Mouse (Mus musculus) embryonic stem cell, embryonic (primary cell): ENCODE data around the gene Sult3a1.
"Not testable (repeated sequence)": the region's sequence is repeated elsewhere in the genome, so short reads cannot be mapped to it uniquely, and the experiment has no call there.

Experiments
- CTCF ChIA-PET, 4 experiments: fragments of 300-600 bp in 2 of 4; fragments of 350-600 bp in 2 of 4; sonication (Branson Sonifier 250); formaldehyde crosslinking; loops; one replicate each; lab custom pipeline; 2022; ENCODE audit warnings: inconsistent platforms in 2 of 4; lab: Charles Lee
- POLR2A ChIA-PET, 4 experiments: fragments of 300-600 bp in 2 of 4; fragments of 350-600 bp in 2 of 4; sonication (Branson Sonifier 250); formaldehyde crosslinking; loops; one replicate each; lab custom pipeline; 2022; ENCODE audit warnings: antibody characterized with exemption in 4 of 4, inconsistent platforms in 1 of 4; lab: Charles Lee

The Sult3a1 gene

DNA sequence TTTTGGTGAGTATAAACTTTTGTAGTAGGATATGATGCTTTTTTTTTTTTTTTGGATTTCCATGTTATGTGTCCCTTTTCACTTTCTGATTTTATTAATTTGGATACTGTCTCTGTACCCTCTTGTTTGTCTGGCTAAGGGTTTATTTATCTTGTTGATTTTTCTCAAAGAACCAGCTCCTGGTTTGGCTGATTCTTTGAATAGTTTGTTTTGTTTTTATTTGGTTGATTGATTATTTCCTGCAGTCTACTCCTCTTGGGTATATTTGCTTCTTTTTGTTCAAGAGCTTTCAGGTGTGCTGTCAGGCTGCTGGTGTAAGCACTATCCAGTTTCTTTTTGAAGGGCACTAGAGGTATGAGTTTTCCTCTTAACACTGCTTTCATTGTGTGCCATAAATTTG lies at the start of gene Sult3a1:
TSS of gene Sult3a1 (plus strand) at position 301 of the 400 bp plus-strand sequence.
- ChIA-PET CTCF (no interaction called here), POLR2A (interaction anchor here in 1 of 4 experiments (0.6 kb wide), 1 partner anchor 864 kb away, joined by 5 read pairs; no protein-coding TSS in a partner anchor)

DNA sequence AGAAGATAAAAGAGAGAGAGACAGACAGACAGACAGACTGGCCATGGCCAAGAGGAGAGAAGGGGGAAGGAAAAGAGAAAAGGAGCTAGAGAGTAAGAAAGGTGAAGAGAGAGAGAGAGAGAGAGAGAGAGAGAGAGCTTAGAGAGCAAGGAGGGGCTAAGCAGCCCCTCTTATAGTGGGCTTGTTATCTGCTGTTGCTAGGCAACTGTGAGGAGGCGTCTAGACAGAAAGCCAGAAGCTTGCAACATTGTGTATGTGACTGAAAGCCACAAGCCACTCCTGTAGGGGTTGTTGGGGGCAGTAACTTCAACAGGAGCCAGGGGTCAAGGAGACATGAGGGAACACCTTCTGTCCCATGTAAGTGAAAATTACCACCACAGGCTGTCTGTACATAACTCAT lies 45.7 kb upstream of the Sult3a1 start:
- POLR2A ChIA-PET = interaction anchor here in 1 of 4 experiments (1.1 to 1.4 kb wide), 3 partner anchors 9 to 15 kb away, joined by 3 to 4 read pairs (median 3); no protein-coding TSS in a partner anchor
- CTCF ChIA-PET = no interaction called here

DNA sequence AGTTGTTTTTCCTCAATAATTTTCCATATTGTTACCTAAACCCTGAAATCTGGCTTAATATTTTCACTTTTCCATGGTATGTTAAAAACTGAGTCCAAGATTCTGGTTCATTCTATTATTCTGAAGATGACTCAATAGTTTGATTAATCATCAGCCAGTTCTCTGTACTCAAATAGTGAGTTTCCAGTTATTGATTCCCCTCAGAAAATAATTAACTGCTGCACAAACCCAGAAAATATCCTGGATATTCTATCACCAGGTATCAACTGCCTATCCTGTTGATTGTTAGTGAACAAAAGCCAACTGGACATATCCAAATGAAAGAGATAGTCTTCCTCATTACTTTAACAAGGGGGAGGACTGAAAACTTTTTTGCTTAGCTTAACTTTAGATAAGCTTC lies 43.3 kb upstream of the Sult3a1 start:
- POLR2A ChIA-PET = no interaction called here
- CTCF ChIA-PET = no interaction called here

DNA sequence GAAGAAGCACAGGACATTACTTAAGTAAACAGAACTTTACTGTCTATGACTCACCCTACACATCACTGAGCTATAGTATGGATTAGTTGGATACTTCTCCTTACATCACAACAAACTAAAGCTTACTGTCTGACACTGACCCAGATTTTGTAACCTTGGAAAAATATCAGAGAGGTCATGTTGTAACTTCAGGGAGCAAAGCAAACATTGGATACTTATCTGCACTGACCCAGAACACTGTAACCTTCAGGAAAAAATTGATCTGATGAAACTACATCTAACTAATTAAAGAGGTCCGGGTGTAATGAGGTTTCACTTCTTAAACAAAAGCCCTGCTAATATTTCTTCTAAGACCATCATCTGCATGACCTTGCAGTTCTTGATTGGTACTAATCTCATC lies 40.6 kb upstream of the Sult3a1 start:
- CTCF ChIA-PET = no interaction called here
- POLR2A ChIA-PET = interaction anchor here in 1 of 4 experiments (0.6 kb wide), 1 partner anchor 135 kb away, joined by 5 read pairs; no protein-coding TSS in a partner anchor

DNA sequence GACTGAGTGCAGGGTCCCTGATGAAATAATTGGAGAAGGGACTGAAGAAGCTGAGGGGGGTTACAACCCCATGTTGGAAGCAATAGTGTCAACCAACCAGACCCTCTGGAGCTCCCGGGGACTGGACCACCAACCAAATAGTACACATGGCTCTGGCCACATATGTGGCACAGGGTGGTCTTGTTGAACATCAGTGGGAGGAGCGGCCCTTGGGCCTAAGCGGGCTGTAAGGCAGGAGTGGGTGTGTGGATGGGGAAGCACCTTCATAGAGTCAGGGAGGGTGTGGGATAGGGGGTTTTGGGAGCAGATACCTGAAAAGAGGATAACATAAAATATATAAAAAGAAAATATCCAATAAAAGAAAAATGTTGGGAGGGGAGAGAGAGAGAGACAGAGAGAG lies 36.6 kb upstream of the Sult3a1 start:
- CTCF ChIA-PET = no interaction called here
- POLR2A ChIA-PET = interaction anchor here in 1 of 4 experiments (0.6 kb wide), 1 partner anchor 9 kb away, joined by 3 read pairs; no protein-coding TSS in a partner anchor

DNA sequence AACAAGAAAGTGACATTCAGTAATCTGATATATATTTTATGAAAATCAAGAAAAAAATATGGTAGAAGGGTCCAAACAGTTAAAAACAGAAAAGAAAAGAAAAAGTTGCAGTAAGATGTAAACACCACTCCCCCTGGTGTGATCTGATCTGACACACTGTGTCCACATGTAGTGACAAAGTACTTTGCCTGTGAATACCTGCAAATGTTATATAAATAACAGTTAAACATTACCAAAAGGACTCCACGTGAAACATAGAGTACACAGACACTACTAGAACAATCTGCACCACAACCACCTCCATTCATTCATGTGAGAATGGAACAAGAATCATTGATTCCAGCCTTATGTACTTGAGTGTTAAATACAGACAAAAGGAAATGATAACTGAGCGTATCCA lies 8.5 kb downstream of the Sult3a1 start:
- POLR2A ChIA-PET = no interaction called here
- CTCF ChIA-PET = no interaction called here

DNA sequence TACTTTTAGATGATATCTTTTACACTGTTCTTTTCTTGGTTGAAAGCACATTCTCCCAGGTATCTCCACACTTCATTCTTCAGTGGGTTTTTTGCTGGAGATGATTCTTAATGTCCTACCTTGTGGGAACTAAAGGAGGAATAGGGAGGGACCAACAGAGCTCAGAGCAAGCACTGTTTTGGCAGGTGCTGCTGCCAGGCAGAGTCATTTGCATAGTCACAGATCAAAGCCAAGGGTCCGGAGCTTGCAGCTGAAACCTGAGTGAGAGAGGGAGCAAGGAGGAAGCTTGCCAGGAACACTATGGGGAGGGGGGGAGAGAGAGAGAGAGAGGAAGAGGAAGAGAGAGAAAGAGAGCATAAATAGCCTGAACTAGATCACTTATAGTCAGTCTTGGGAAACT lies 12.9 kb downstream of the Sult3a1 start:
- ChIA-PET POLR2A (interaction anchor here in 1 of 4 experiments (1.0 kb wide), 1 partner anchor 11 kb away, joined by 5 read pairs; no protein-coding TSS in a partner anchor), CTCF (interaction anchor here in 1 of 4 experiments (1.3 kb wide), 1 partner anchor 217 kb away, joined by 3 read pairs; no protein-coding TSS in a partner anchor)

DNA sequence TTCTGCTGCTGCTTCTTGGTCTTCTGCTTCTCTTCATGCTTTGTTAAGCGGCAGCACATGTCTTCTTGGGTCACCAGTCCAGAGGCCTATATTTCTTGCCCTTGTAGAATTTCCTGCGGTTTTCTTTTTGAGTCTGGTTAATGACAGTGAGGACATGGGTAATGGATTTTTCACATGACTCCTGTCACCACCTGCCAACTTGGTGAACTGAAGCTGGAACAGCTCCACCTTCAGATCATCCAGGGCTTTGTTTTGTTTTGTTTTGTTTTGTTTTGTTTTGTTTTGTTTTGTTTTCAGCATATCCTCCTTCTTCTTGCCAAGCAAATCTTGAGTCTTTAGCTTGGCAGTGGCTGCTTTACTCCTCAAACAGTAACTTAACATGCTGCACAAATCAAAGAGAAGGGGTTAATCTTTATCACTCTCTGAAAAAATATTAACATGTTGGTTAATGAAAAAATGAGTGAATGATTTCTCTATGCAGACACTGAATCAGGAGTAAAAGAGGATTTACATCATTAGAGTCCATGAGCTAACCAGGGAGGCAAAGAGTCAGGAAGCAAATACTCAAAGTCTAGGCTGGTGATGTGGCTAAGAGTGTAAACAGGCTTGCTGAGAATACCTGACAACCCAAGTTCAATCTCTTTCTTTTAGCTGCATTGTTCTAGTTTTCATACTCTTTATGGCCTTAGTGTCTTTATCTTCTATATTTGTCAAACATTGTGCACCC lies 15.3 kb downstream of the Sult3a1 start:
- CTCF ChIA-PET = no interaction called here
- POLR2A ChIA-PET = interaction anchor here in 1 of 4 experiments (0.6 kb wide), 1 partner anchor 27 kb away, joined by 3 read pairs; no protein-coding TSS in a partner anchor

DNA sequence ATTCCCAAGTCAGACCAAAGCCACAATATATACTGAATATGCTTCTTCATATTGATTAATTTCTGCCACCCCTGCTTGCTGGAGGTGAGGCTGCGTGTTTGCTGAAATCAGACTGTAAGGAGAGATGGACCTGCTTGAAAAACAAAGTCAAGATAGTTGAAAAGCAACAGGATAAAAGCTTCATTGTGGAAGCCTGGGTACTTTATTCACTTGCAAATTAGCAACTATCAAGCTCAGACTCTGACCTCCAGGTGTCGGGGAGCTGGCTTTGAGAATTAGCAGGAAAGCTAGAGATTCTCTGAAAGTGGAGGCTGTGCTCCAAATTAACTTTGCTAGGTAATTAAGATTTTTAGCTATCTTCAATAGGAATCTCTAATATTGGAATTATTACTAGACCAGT lies 24.9 kb downstream of the Sult3a1 start:
- POLR2A ChIA-PET = interaction anchor here in 1 of 4 experiments (0.9 kb wide), 1 partner anchor 23 kb away, joined by 3 read pairs; the partner anchor contains the start of gene Rsph4a
- CTCF ChIA-PET = not testable (repeated sequence)

DNA sequence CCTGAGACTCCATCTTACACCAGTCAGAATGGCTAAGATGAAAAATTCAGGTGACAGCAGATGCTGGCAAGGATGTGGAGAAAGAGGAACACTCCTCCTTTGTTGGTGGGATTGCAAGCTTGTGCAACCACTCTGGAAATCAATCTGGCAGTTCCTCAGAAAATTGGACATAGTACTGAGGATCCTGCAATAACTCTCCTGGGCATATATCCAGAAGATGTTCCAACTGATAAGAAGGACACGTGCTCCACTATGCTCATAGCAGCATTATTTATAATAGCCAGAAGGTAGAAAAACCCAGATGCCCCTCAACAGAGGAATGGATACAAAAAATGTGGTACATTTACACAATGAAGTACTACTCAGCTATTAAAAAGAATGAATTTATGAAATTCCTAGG lies 44.0 kb downstream of the Sult3a1 start:
- POLR2A ChIA-PET, CTCF ChIA-PET: not testable (repeated sequence)

DNA sequence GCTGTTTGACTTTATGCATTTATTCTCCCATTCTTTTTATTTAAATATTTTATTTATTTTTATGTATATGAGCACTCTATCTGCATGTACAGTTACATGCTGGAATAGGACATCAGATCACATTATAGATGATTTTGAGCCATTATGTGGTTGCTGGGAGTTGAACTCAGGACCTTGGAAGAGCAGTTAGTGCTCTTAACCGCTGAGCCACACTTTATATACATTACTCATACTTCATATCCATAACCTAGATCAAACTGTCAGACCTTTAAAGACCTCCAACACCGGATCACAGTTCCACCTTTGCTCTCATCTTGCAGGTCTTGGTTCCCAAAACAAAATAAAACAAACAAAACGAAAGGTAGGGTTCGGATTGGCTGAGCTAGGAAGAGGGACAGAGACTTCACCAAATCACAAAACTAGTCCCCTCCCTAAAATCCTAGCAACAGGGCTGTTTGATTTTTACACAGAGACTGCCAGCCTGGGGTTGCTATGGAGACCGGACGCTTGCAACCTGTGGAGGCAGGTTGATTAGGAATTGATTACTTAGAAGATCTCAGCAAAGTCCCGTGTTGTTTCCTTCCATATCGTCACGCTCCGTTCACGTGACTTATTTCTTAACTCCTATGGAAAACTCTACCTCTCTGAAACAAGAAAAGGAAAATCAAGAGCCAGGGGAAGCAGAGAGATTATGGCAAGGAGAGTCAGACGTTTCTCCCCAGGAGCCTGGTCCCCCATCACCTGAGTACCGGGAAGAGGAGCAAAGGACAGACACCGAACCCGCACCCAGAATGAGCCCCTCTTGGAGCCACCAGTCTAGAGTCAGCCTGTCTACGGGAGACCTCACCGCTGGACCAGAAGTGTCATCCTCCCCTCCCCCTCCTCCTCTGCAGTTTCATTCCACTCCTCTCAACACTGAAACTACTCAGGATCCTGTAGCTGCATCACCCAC lies 47.3 kb downstream of the Sult3a1 start, which contains the start of gene Rsph4a:
TSS of gene Rsph4a (plus strand) at position 582 of the 952 bp plus-strand sequence.
- ChIA-PET POLR2A (interaction anchor here in 2 of 4 experiments (0.5 to 1.6 kb wide), 3 partner anchors 8 to 77 kb away, joined by 3 to 4 read pairs (median 3); no protein-coding TSS in a partner anchor), CTCF (no interaction called here)

DNA sequence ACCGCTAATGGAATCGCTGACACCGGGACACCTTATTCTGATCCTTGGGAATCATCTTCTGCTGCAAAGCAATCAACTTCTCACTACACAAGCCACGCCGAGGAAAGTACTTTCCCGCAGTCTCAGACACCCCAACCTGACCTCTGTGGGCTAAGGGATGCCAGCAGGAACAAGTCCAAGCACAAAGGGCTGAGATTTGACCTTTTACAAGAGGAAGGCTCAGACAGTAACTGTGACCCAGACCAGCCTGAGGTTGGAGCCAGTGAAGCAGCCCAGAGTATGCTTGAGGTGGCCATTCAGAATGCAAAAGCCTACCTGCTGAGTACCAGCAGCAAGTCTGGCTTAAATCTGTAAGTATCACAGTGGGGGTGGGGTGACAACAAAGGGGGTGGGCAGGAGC lies 48.0 kb downstream of the Sult3a1 start:
- CTCF ChIA-PET = no interaction called here
- POLR2A ChIA-PET = interaction anchor here in 2 of 4 experiments (1.2 to 1.6 kb wide), 2 partner anchors 7 to 23 kb away, joined by 3 read pairs; no protein-coding TSS in a partner anchor
